Comparison of ENCODE assay signal across 20 mouse cellular contexts in the genomic region with DNA sequence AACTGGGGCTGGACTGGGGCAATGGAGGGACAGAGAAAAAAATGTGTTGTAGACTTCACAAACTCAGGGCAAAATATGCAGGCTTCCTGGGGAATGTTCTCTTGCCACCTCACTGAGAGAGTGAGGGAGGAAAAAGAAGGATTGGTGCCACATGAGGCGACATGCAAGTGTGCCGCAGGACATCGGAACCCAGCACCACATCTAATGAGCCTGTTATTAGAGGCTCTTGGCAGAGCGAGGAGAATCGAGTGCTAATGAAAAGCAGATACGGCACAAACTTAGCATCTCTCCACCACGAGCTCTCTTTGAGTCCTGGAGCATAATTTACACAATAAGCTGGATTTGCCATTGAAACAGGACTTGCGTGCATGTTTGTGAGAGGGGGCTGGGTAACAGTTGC.
DNase-seq lines count a peak whose midpoint lies in the region; ATAC-seq and TF ChIP-seq lines count a peak whose summit lies in the region.
"Had no signal": no experiment of that assay in that cellular context is flagged by ENCODE, and none has a peak within 500 bp of the region (broad histone marks: within the 10 kb centered on the region; RNA-seq: fewer than 3 reads in every experiment).

No protein-coding gene starts in this region.

- H3K4me3 ChIP-seq in hindbrain, postnatal 0 days (ENCODE audit: low read length), result no peak overlapping the region
- H3K4me3 ChIP-seq in hindbrain, embryonic 16.5 days (ENCODE audit: low read length), result no peak overlapping the region
- H3K4me3 ChIP-seq in embryonic facial prominence, embryonic 13.5 days, result no peak overlapping the region
- H3K4me3 ChIP-seq in forebrain, embryonic 15.5 days, result no peak overlapping the region
- no peak overlapping the region for H3K4me3 ChIP-seq in limb, embryonic 14.5 days (replicated peaks; ENCODE audit: low read length)
- H3K4me3 ChIP-seq in kidney, adult 2 months (ENCODE audit: insufficient read depth, low read depth, low read length), result no peak overlapping the region
- H3K4me3 ChIP-seq: hindbrain, embryonic 12.5 days; intestine, embryonic 15.5 days; midbrain, embryonic 12.5 days; neural tube, embryonic 12.5 days had no signal

- TF ChIP-seq POLR2A in limb, embryonic 14.5 days (IDR thresholded peaks at IDR 0.05; ENCODE audit: borderline replicate concordance, extremely low read depth, insufficient read depth, insufficient read length), result no peak
- TF ChIP-seq POLR2A in kidney, adult 2 months (IDR thresholded peaks at IDR 0.05; ENCODE audit: low read depth, low read length), result no peak

- H3K27me3 ChIP-seq in hindbrain, postnatal 0 days (ENCODE audit: insufficient read depth, low read length), result no peaks in the 10 kb centered on the region
- no peaks in the 10 kb centered on the region for H3K27me3 ChIP-seq in hindbrain, embryonic 16.5 days (replicated peaks; ENCODE audit: control insufficient read depth, insufficient read depth, low read length)
- H3K27me3 ChIP-seq in embryonic facial prominence, embryonic 13.5 days, result no peaks in the 10 kb centered on the region
- H3K27me3 ChIP-seq in forebrain, embryonic 15.5 days, result no peaks in the 10 kb centered on the region
- H3K27me3 ChIP-seq in limb, embryonic 14.5 days (ENCODE audit: control insufficient read depth, insufficient read depth, low read length), result no peaks in the 10 kb centered on the region
- no peaks in the 10 kb centered on the region for H3K27me3 ChIP-seq in kidney, adult 2 months (replicated peaks; ENCODE audit: control insufficient read depth, insufficient read depth, low read length)
- H3K27me3 ChIP-seq: CH12.LX; hindbrain, embryonic 12.5 days; intestine, embryonic 15.5 days; midbrain, embryonic 12.5 days; neural tube, embryonic 12.5 days had no signal

- peaks cover 4% of the 10 kb centered on the region; the same call in 1 of the 2 replicates for H3K4me1 ChIP-seq in hindbrain, postnatal 0 days (ENCODE audit: insufficient read depth, low read length)
- H3K4me1 ChIP-seq in hindbrain, embryonic 16.5 days (ENCODE audit: control insufficient read depth, insufficient read depth, low read depth, low read length), result peaks cover 3% of the 10 kb centered on the region
- peaks cover 35% of the 10 kb centered on the region for H3K4me1 ChIP-seq in embryonic facial prominence, embryonic 13.5 days
- H3K4me1 ChIP-seq in forebrain, embryonic 15.5 days, result peaks cover 17% of the 10 kb centered on the region
- peaks cover 24% of the 10 kb centered on the region for H3K4me1 ChIP-seq in limb, embryonic 14.5 days (ENCODE audit: control insufficient read depth, insufficient read depth, low read length)
- H3K4me1 ChIP-seq in kidney, adult 2 months (ENCODE audit: control insufficient read depth, insufficient read depth, low read length), result no peaks in the 10 kb centered on the region
- H3K4me1 ChIP-seq: intestine, embryonic 15.5 days had no signal

- WGBS in hindbrain, postnatal 0 days, result 39% methylated on average over 8 of the region's 8 CpGs
- WGBS in hindbrain, embryonic 16.5 days, result 51% methylated on average over 8 of the region's 8 CpGs
- WGBS in embryonic facial prominence, embryonic 13.5 days, result 21% methylated on average over 8 of the region's 8 CpGs
- 32% methylated on average over 8 of the region's 8 CpGs for whole genome bisulfite sequencing in forebrain, embryonic 15.5 days
- WGBS in limb, embryonic 14.5 days, result 16% methylated on average over 8 of the region's 8 CpGs
- WGBS in kidney, adult 2 months, result 89% methylated on average over 8 of the region's 8 CpGs

- ATAC-seq in hindbrain, postnatal 0 days, result no peak
- ATAC-seq in hindbrain, embryonic 16.5 days, result no peak
- peak; percentile 52; the same call in 1 of the 2 replicates for ATAC-seq in embryonic facial prominence, embryonic 13.5 days (ENCODE audit: insufficient number of reproducible peaks, insufficient read depth, low FRiP score, low TSS enrichment, low read depth)
- ATAC-seq in forebrain, embryonic 15.5 days (replicated peaks), result peak; percentile 46
- ATAC-seq in limb, embryonic 14.5 days (ENCODE audit: low FRiP score, low read depth), result peak; percentile 38; the same call in 1 of the 2 replicates
- ATAC-seq: intestine, embryonic 15.5 days; liver, postnatal 0 days had no signal

- H3K27ac ChIP-seq in hindbrain, postnatal 0 days, result no peak overlapping the region
- H3K27ac ChIP-seq in hindbrain, embryonic 16.5 days (ENCODE audit: low read depth, low read length), result no peak overlapping the region
- peak overlapping the region; percentile 74 for H3K27ac ChIP-seq in embryonic facial prominence, embryonic 13.5 days
- H3K27ac ChIP-seq in forebrain, embryonic 15.5 days (replicated peaks), result peak overlapping the region; percentile 14
- H3K27ac ChIP-seq in limb, embryonic 14.5 days (replicated peaks; ENCODE audit: low read depth, low read length), result no peak overlapping the region
- H3K27ac ChIP-seq in kidney, adult 2 months (ENCODE audit: insufficient read depth, low read depth, low read length), result no peak overlapping the region
- H3K27ac ChIP-seq: hindbrain, embryonic 12.5 days; intestine, embryonic 15.5 days; kidney, postnatal 0 days; midbrain, embryonic 12.5 days; neural tube, embryonic 12.5 days; stomach, postnatal 0 days had no signal

- no peaks in the 10 kb centered on the region for H3K36me3 ChIP-seq in hindbrain, postnatal 0 days (ENCODE audit: insufficient read depth, low read length)
- no peaks in the 10 kb centered on the region for H3K36me3 ChIP-seq in hindbrain, embryonic 16.5 days (ENCODE audit: control insufficient read depth, insufficient read depth, low read length)
- H3K36me3 ChIP-seq in embryonic facial prominence, embryonic 13.5 days, result no peaks in the 10 kb centered on the region
- no peaks in the 10 kb centered on the region for H3K36me3 ChIP-seq in forebrain, embryonic 15.5 days
- H3K36me3 ChIP-seq in limb, embryonic 14.5 days (ENCODE audit: control insufficient read depth, insufficient read depth, low read length), result no peaks in the 10 kb centered on the region
- no peaks in the 10 kb centered on the region for H3K36me3 ChIP-seq in kidney, adult 2 months (ENCODE audit: control insufficient read depth, insufficient read depth, low read length)
- H3K36me3 ChIP-seq: hindbrain, embryonic 12.5 days; intestine, embryonic 15.5 days; midbrain, embryonic 12.5 days; neural tube, embryonic 12.5 days had no signal

- H3K9ac ChIP-seq in hindbrain, postnatal 0 days (replicated peaks; ENCODE audit: low read length), result no peak overlapping the region
- no peak overlapping the region for H3K9ac ChIP-seq in hindbrain, embryonic 16.5 days (ENCODE audit: low read depth, low read length)
- no peak overlapping the region for H3K9ac ChIP-seq in embryonic facial prominence, embryonic 13.5 days
- no peak overlapping the region for H3K9ac ChIP-seq in forebrain, embryonic 15.5 days (replicated peaks)
- H3K9ac ChIP-seq in limb, embryonic 14.5 days (ENCODE audit: low read depth, low read length, severe bottlenecking), result no peak overlapping the region
- H3K9ac ChIP-seq: hindbrain, embryonic 12.5 days; intestine, embryonic 15.5 days; liver, postnatal 0 days; midbrain, embryonic 12.5 days; neural tube, embryonic 12.5 days had no signal

- TF ChIP-seq CTCF in hindbrain, postnatal 0 days (IDR thresholded peaks at IDR 0.05; ENCODE audit: low read depth), result no peak
- no peak for TF ChIP-seq CTCF in kidney, adult 2 months (conservative IDR thresholded peaks at IDR 0.05; ENCODE audit: insufficient read depth, insufficient read length, low read depth, low read length)

- no peaks in the 10 kb centered on the region for H3K9me3 ChIP-seq in hindbrain, postnatal 0 days (ENCODE audit: low read length)
- H3K9me3 ChIP-seq in hindbrain, embryonic 16.5 days (ENCODE audit: control insufficient read depth, low read length), result no peaks in the 10 kb centered on the region
- no peaks in the 10 kb centered on the region for H3K9me3 ChIP-seq in embryonic facial prominence, embryonic 13.5 days
- H3K9me3 ChIP-seq in forebrain, embryonic 15.5 days, result no peaks in the 10 kb centered on the region
- H3K9me3 ChIP-seq in limb, embryonic 14.5 days (ENCODE audit: control insufficient read depth, low read length), result no peaks in the 10 kb centered on the region
- H3K9me3 ChIP-seq: hindbrain, embryonic 12.5 days; intestine, embryonic 15.5 days; midbrain, embryonic 12.5 days; neural tube, embryonic 12.5 days had no signal

- H3K4me2 ChIP-seq in hindbrain, postnatal 0 days (ENCODE audit: low read depth, low read length), result no peak overlapping the region
- no peak overlapping the region for H3K4me2 ChIP-seq in hindbrain, embryonic 16.5 days (ENCODE audit: low read length)
- H3K4me2 ChIP-seq in embryonic facial prominence, embryonic 13.5 days, result peak overlapping the region; percentile 34
- no peak overlapping the region for H3K4me2 ChIP-seq in forebrain, embryonic 15.5 days (replicated peaks)
- H3K4me2 ChIP-seq in limb, embryonic 14.5 days (replicated peaks; ENCODE audit: low read depth, low read length, severe bottlenecking), result no peak overlapping the region
- H3K4me2 ChIP-seq: hindbrain, embryonic 12.5 days; intestine, embryonic 15.5 days; midbrain, embryonic 12.5 days; neural tube, embryonic 12.5 days had no signal

- peak; percentile 12 for DNase-seq in hindbrain, postnatal 0 days (ENCODE audit: low spot score)
- peak; percentile 40 for DNase-seq in limb, embryonic 14.5 days (ENCODE audit: low spot score)
- DNase-seq in adrenal gland, postnatal 10 days, result no peak
- DNase-seq in kidney, adult 2 months, result no peak
- no peak for DNase-seq in spleen, postnatal 36 days (ENCODE audit: low spot score in 2 of 2)
- DNase-seq: adrenal gland, adult 2 months; cerebellum, adult 11-12 months; liver; liver, postnatal 0 days; thymus, postnatal 14 days had no signal

Comparison
In these comparisons a context has a peak if more than half of its experiments do, and no peak if none do; other contexts are left out.
1. ATAC-seq: peak in embryonic facial prominence, embryonic 13.5 days (single experiment), forebrain, embryonic 15.5 days (single experiment) and limb, embryonic 14.5 days (single experiment); none in hindbrain, postnatal 0 days (single experiment) and hindbrain, embryonic 16.5 days (single experiment).
2. DNase-seq: peak in hindbrain, postnatal 0 days (single experiment) and limb, embryonic 14.5 days (single experiment); none in adrenal gland, postnatal 10 days (single experiment), kidney, adult 2 months (single experiment) and spleen, postnatal 36 days (0 of 2).
3. H3K27ac ChIP-seq: peak in embryonic facial prominence, embryonic 13.5 days (single experiment) and forebrain, embryonic 15.5 days (single experiment); none in hindbrain, postnatal 0 days (single experiment), hindbrain, embryonic 16.5 days (single experiment), limb, embryonic 14.5 days (single experiment) and kidney, adult 2 months (single experiment).